Mouse (Mus musculus) hindbrain, embryonic 14.5 days (tissue): ENCODE results near the gene Extl1. TPM values are rescaled to one million over a fixed set of nuclear protein-coding genes. Genes with fewer than 3 reads are reported as not detected.

Experiments
- ATAC-seq: fragments of 200-750 bp; cut with Nextera tagmentation; 2 replicates; pipeline ENCODE4 v1.8.0; 2017; ENCODE audit warnings: moderate number of reproducible peaks, mild to moderate bottlenecking, moderate TSS enrichment, moderate library complexity; ENCODE audit not compliant: low FRiP score
- DNase-seq: peaks from one replicate; pipeline ENCODE4 v3.0.0-alpha.2; 2015; ENCODE audit warnings: low spot score
- H3K27ac ChIP-seq: fragments of 300-500 bp; sonication (generic); 2 replicates; pipeline ENCODE4 v1.5.1; 2014; ENCODE audit warnings: mild to moderate bottlenecking, moderate library complexity
- H3K27me3 ChIP-seq: fragments of 300-500 bp; sonication (generic); 2 replicates; pipeline ENCODE4 v1.6.1; 2014; ENCODE audit warnings: mild to moderate bottlenecking, low read length, mixed read lengths; ENCODE audit not compliant: control insufficient read depth, insufficient read depth
- H3K36me3 ChIP-seq: fragments of 300-500 bp; sonication (generic); replicated peaks from 2 replicates; pipeline ENCODE4 v1.6.1; 2014; ENCODE audit not compliant: control insufficient read depth, insufficient read depth
- H3K4me1 ChIP-seq: fragments of 300-500 bp; sonication (generic); replicated peaks from 2 replicates; pipeline ENCODE4 v1.6.1; 2014; ENCODE audit warnings: antibody characterized with exemption, low read length, mixed read lengths; ENCODE audit not compliant: control insufficient read depth, insufficient read depth
- H3K4me2 ChIP-seq: fragments of 300-500 bp; sonication (generic); replicated peaks from 2 replicates; pipeline ENCODE4 v1.6.1; 2014; ENCODE audit warnings: mild to moderate bottlenecking, moderate library complexity
- H3K4me3 ChIP-seq: fragments of 300-500 bp; sonication (generic); replicated peaks from 2 replicates; pipeline ENCODE4 v1.5.1; 2014; ENCODE audit warnings: mild to moderate bottlenecking, low read length
- H3K9ac ChIP-seq: fragments of 300-500 bp; sonication (generic); 2 replicates; pipeline ENCODE4 v1.6.1; 2014
- H3K9me3 ChIP-seq: fragments of 300-500 bp; sonication (generic); 2 replicates; pipeline ENCODE4 v1.6.1; 2016; ENCODE audit warnings: low read length; ENCODE audit not compliant: control insufficient read depth
- WGBS: fragments of 180-500 bp; shearing (Covaris S2); extraction: QIAGEN DNeasy Blood & Tissue Kit; methylation state at CpG from one replicate; pipeline ENCODE4 v1.1.7; 2014; 5-methylcytosine and 5-hydroxymethylcytosine counted together
- polyA plus RNA-seq: library from polyadenylated mRNA; unstranded; fragments of >200 nt; fragmentation: Nextera tagmentation; extraction: Ambion mirVana; gene quantifications from 2 replicates; pipeline ENCODE4 v1.2.1, GENCODE M21; 2014

Gene Extl1
- polyA plus RNA-seq, 1 experiment from 2014 or later: 0.58 TPM

DNA sequence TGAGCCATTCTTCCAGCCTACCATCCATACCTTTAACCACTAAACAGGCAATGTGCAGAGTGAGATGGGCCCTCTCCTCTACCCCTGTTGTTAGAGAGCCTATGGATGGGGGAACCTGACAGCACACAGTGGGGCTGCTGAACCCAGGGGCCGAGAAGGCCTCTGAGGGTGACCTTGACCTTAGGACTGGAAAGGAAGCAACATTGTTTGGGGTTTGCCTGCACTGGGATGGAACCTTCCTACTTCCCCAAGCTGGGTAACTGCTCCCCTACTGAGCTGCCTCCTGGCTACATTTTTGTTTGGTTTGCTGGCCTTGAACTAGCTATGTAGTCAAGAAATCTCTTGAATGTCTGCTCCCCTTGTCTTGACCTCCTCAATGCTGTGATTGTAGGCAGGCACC lies 9.3 kb downstream of the Extl1 start:
- Histone ChIP-seq H3K27me3 (peaks cover 30% of the 10 kb centered on the region), H3K9me3 (no peaks in the 10 kb centered on the region), H3K36me3 (no peaks in the 10 kb centered on the region), H3K4me1 (peaks cover 12% of the 10 kb centered on the region; the same call in 1 of the 2 replicates), H3K4me2 (no peak overlapping the region), H3K4me3 (no peak overlapping the region), H3K27ac (no peak overlapping the region), H3K9ac (no peak overlapping the region)
- no peak for ATAC-seq
- DNase-seq: no peak
- 64% methylated on average over 1 of the region's 1 CpGs for WGBS

DNA sequence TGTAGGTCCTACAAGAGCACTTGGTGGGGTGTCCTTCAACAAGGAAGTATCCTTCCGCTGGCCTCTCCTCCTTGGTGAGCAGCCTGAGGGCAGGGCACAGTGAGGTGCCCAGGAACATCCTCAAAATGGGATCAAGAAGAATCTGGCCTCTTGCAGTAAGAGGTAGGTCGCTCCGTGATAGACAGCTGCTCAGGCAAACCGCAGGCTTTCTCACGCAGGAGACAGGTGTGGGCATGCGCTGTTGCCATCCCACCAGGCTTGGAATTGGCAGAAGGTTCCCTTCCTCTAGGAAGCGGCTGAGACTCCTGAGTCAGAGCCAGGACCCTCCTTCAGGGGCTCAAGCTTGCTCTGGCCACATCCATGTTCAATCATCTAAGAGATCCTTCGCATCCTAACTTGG lies 10.4 kb downstream of the Extl1 start:
- Histone ChIP-seq H3K9me3 (no peaks in the 10 kb centered on the region), H3K36me3 (no peaks in the 10 kb centered on the region), H3K4me1 (peaks cover 12% of the 10 kb centered on the region; the same call in 1 of the 2 replicates), H3K4me2 (no peak overlapping the region), H3K4me3 (no peak overlapping the region), H3K9ac (no peak overlapping the region), H3K27me3 (peaks cover 39% of the 10 kb centered on the region), H3K27ac (no peak overlapping the region)
- DNase-seq: no peak
- 79% methylated on average over 8 of the region's 8 CpGs for WGBS
- no peak for ATAC-seq

DNA sequence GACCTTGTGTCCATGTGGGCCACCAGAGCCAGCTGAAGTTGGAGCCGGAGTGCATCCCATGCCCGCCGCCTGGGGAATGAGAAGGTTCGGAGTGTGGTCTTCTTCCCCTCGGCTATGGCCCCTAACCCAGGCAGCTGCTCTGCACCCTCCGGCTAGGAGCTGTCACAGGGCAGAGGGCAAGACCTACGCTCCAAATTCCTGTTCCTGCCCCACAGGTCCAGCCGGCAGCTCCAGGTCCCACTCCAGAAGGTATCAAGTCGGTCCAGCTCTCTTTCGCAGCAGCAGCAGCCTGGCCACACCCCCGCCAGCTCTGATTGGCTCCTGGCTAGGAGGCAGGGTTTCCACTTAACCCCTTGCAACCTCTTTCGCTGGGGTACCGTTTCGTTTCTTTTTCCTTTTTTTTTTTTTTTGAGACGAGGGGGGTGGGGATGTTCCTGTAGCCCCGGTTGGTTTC lies 11.3 kb downstream of the Extl1 start:
- peak; percentile 72; the same call in 1 of the 2 replicates for ATAC-seq
- Histone ChIP-seq H3K36me3 (no peaks in the 10 kb centered on the region), H3K4me3 (peak overlapping the region; percentile 45), H3K27ac (no peak overlapping the region), H3K27me3 (peaks cover 39% of the 10 kb centered on the region), H3K9me3 (no peaks in the 10 kb centered on the region), H3K4me2 (peak overlapping the region; percentile 97), H3K4me1 (peaks cover 12% of the 10 kb centered on the region; the same call in 1 of the 2 replicates), H3K9ac (peak overlapping the region; percentile 54)
- peak; percentile 77 for DNase-seq
- under 1% methylated on average over 16 of the region's 16 CpGs for WGBS

DNA sequence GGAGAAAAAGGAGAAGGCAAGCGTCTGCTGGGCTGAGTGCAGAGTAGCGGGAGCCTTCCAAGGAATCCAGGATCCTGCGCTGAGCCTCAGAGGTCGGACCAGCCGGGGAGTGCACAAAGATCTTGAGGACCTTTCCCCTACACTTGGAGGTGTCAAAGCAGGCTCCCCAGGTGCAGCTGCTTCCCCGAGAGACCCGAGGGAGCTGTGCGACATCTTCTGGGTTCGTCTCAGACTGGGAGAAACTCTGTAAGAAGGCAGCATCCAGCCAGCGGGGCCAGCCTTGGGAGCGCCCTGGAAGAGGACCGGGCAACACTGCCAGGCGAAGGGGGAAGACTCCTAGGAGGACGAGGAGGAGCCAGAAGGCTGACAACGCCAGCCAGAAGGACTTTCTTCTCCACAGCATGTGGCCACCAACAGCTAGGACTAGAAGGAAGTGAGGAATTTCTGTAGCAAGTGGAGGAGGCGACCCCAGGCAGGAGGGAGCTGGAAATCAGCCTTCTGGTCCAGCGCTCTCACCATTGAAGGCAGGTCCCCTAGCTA lies 12.3 kb downstream of the Extl1 start:
- Histone ChIP-seq H3K4me3 (peak overlapping the region; percentile 45), H3K4me1 (peaks cover 12% of the 10 kb centered on the region; the same call in 1 of the 2 replicates), H3K4me2 (peak overlapping the region; percentile 97), H3K27me3 (peaks cover 39% of the 10 kb centered on the region), H3K9me3 (no peaks in the 10 kb centered on the region), H3K36me3 (no peaks in the 10 kb centered on the region), H3K9ac (peak overlapping the region; percentile 8; the same call in 1 of the 2 replicates), H3K27ac (no peak overlapping the region)
- DNase-seq: no peak
- under 1% methylated on average over 17 of the region's 17 CpGs for WGBS
- no peak for ATAC-seq

DNA sequence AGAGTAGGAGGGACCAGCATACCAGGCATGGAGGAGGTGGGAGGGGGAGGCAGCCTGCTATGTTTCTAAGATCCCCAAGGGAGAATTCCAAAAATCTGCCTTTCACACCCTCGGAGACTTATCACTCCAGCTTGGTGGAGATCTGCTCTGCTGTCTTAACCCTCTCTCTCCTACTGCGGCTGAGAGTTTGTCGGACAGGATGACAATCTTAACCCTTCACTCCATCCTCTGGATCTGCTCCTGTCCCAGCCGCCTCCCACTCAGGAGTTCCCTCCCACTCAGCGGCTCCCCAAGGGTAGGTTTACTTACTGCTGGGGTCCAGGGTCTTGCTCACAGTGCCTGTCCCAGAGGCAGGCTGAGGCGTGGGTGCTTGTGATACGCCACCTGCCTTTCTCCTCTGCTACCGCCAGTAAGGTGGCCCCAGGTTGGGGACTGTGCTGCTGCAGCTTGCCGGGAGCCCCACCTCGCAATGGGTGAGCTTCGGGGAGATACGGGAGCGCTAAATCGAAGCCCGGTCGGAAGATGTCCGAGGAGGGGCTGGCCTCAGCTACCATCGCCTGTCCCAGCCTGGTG lies 12.9 kb downstream of the Extl1 start:
- peaks cover 12% of the 10 kb centered on the region; the same call in 1 of the 2 replicates for H3K4me1 ChIP-seq
- no peak overlapping the region for H3K27ac ChIP-seq
- no peak for ATAC-seq
- H3K36me3 ChIP-seq: no peaks in the 10 kb centered on the region
- H3K9me3 ChIP-seq: no peaks in the 10 kb centered on the region
- peak overlapping the region; percentile 45 for H3K4me3 ChIP-seq
- H3K4me2 ChIP-seq: peak overlapping the region; percentile 97
- no peak for DNase-seq
- under 1% methylated on average over 18 of the region's 18 CpGs for WGBS
- H3K9ac ChIP-seq: peak overlapping the region; percentile 8; the same call in 1 of the 2 replicates
- H3K27me3 ChIP-seq: peaks cover 39% of the 10 kb centered on the region

DNA sequence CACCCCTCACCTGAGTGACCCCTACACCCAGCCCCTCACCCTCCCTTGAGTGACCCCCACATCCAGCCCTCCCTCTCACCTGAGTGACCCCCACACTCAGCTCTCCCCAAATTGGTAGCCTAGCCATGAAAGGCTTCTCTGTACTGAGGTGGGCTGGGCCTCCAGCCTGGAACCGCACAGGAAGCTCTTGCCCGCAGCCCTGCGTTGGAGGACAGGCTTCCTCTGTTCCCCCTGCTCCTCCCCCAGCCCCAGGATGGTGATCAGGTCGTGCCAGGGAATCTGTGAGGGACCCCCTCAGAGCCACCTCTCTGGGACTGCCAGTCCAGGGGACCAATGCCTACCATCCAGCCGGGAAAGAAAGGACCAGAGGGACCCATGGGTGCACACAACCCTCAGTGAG lies 18.4 kb downstream of the Extl1 start:
- Histone ChIP-seq H3K27me3 (peaks cover 18% of the 10 kb centered on the region), H3K9me3 (no peaks in the 10 kb centered on the region), H3K36me3 (no peaks in the 10 kb centered on the region), H3K4me3 (no peak overlapping the region), H3K4me1 (no peaks in the 10 kb centered on the region), H3K27ac (no peak overlapping the region), H3K9ac (no peak overlapping the region), H3K4me2 (no peak overlapping the region)
- DNase-seq (no peak), ATAC-seq (no peak)
- 40% methylated on average over 5 of the region's 5 CpGs for WGBS

DNA sequence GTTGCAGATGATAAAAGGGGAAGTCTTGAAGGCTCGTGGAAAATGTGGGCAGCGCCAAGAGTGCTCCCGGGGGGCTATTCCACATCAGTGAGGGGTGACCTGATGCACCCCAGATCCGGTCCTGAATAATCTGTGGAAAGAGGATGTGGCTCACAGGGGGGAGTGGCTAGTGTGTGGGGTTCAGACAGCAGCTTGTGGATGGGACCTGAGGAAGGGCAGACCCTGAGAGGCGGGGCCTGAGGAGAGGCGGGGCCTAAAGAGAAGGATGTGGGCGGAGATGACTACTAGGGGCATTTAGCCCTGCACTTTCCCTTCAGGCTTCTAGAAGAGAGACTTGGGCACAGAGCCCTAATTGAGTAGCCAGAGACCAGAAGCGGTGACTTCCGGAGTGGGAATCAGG lies 21.1 kb downstream of the Extl1 start:
- H3K4me3 ChIP-seq: no peak overlapping the region
- no peaks in the 10 kb centered on the region for H3K36me3 ChIP-seq
- no peak for DNase-seq
- no peak overlapping the region for H3K27ac ChIP-seq
- H3K9ac ChIP-seq: no peak overlapping the region
- ATAC-seq: no peak
- H3K27me3 ChIP-seq: no peaks in the 10 kb centered on the region; the same call in 1 of the 2 replicates
- no peaks in the 10 kb centered on the region for H3K4me1 ChIP-seq
- H3K4me2 ChIP-seq: no peak overlapping the region
- WGBS: 21% methylated on average over 9 of the region's 9 CpGs
- no peaks in the 10 kb centered on the region for H3K9me3 ChIP-seq

DNA sequence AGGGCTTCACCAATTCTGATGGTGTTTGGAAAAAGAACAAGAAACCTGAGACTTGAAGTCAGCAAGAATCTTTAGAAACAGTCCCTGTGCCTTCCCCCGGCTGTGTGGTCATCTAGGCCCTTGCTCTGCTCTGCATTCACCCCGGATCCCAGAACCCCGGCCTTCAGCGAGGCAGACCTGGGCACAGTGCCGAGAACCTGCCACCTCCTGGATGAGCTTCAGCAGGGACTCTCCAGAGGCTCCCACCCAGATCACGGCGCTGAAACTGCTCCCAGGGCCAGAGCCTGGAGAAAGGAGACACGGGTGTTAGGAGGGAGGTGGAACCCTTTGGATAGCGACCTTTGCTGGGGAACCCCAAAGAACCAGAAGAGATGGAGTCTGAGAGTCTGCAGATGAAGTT lies 21.5 kb downstream of the Extl1 start:
- no peak overlapping the region for H3K9ac ChIP-seq
- no peak overlapping the region for H3K27ac ChIP-seq
- no peaks in the 10 kb centered on the region; the same call in 1 of the 2 replicates for H3K27me3 ChIP-seq
- H3K36me3 ChIP-seq: no peaks in the 10 kb centered on the region
- WGBS: 69% methylated on average over 9 of the region's 9 CpGs
- no peak for ATAC-seq
- H3K4me1 ChIP-seq: no peaks in the 10 kb centered on the region
- H3K4me2 ChIP-seq: no peak overlapping the region
- no peak for DNase-seq
- no peak overlapping the region for H3K4me3 ChIP-seq
- H3K9me3 ChIP-seq: no peaks in the 10 kb centered on the region

DNA sequence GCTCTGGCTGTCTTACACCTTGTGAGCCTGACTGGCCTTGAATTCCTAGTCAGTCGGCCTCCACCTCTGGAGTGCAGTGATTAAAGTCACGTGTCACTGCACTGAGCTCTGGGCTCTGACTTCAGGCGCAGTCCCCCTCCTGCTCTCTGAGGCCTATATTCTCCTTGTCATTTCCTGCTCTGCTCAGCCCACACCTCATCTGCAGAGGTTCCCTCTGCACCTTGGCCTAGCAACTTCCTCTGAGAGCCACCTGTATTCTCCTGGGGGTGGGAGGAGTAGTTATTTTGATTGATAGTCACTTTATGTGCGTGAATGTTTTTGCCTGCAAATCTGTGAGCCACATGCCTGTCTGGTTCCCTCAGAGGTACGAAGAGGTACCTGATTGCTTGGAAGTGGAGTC lies 22.4 kb downstream of the Extl1 start:
- DNase-seq (no peak), ATAC-seq (no peak)
- Histone ChIP-seq H3K36me3 (no peaks in the 10 kb centered on the region), H3K4me2 (no peak overlapping the region), H3K4me1 (no peaks in the 10 kb centered on the region), H3K9ac (no peak overlapping the region), H3K27me3 (no peaks in the 10 kb centered on the region; the same call in 1 of the 2 replicates), H3K9me3 (no peaks in the 10 kb centered on the region), H3K27ac (no peak overlapping the region), H3K4me3 (no peak overlapping the region)
- WGBS: 57% methylated on average over 5 of the region's 5 CpGs
